Mouse (Mus musculus): Measurements from ENCODE around the gene F3. TPM values are rescaled to one million over a fixed set of nuclear protein-coding genes. Genes with fewer than 3 reads are reported as not detected.

Gene F3
- polyA plus RNA-seq, 1 experiment from 2014 or later: 5.0 TPM

DNA sequence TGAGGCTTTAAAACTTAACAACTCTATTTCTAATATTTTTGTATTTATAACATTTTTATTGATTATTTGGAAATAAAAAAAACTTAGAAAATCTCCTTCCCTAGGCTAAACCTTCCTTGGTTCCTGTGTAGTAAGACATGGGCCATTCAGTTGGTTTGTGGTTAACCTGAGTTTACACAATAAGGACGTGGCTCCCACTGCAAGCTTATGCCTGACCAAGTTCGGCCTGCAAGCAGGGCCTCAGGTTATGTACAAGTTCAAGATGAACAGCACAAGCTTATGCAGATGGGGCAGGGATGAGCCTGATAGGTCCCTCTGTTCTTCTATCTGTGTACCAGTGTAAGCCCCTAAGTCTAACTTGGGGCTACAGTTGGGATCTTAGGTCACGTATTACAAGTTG is 33.6 kb upstream of the F3 start:
- Histone ChIP-seq H3K4me3 (replicated peaks) (no peak overlapping the region), H3K27ac (no peak overlapping the region), H3K4me1 (replicated peaks) (no peaks in the 10 kb centered on the region), H3K4me2 (replicated peaks) (no peak overlapping the region), H3K36me3 (no peaks in the 10 kb centered on the region), H3K27me3 (no peaks in the 10 kb centered on the region), H3K9me3 (no peaks in the 10 kb centered on the region), H3K9ac (replicated peaks) (no peak overlapping the region)
- no peak for ATAC-seq
- WGBS: 94% methylated on average over 3 of the region's 3 CpGs

GRCm38 (mm10) chr3:121693001-121693730 is 30.2 kb upstream of the F3 start:
- no peak overlapping the region for H3K4me3 ChIP-seq (replicated peaks)
- no peaks in the 10 kb centered on the region for H3K36me3 ChIP-seq
- ATAC-seq: no peak
- H3K27me3 ChIP-seq: no peaks in the 10 kb centered on the region
- no peak overlapping the region for H3K4me2 ChIP-seq (replicated peaks)
- H3K4me1 ChIP-seq (replicated peaks): no peaks in the 10 kb centered on the region
- WGBS: 83% methylated on average over 13 of the region's 13 CpGs
- H3K9me3 ChIP-seq: no peaks in the 10 kb centered on the region
- no peak overlapping the region for H3K9ac ChIP-seq (replicated peaks)
- no peak overlapping the region for H3K27ac ChIP-seq

DNA sequence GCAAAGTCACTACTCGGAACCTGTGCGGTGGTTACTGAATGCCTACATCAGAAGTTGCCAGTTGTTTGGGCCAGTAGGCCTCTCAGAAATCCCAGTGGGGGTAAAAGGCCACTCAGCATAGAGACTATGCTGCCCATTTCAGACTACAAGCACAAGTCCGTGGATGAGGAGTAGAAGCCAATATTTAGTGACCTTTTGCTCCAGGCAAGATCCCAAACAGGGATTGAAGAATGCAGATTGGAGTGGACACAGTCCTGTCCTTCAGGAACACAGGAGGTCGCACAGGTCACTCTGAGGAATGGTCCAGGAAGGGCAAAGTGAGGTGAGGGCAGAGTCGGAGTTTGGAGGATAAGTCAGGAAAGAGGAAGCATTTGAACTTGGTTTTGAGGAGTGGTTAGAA is 29.6 kb upstream of the F3 start:
- no peak overlapping the region for H3K4me2 ChIP-seq (replicated peaks)
- peaks cover under 1% of the 10 kb centered on the region; the same call in 1 of the 2 replicates for H3K4me1 ChIP-seq (replicated peaks)
- no peak overlapping the region for H3K9ac ChIP-seq (replicated peaks)
- no peak overlapping the region for H3K4me3 ChIP-seq (replicated peaks)
- H3K9me3 ChIP-seq: no peaks in the 10 kb centered on the region
- H3K36me3 ChIP-seq: no peaks in the 10 kb centered on the region
- no peaks in the 10 kb centered on the region for H3K27me3 ChIP-seq
- no peak for ATAC-seq
- H3K27ac ChIP-seq: no peak overlapping the region
- WGBS: 93% methylated on average over 5 of the region's 5 CpGs

DNA sequence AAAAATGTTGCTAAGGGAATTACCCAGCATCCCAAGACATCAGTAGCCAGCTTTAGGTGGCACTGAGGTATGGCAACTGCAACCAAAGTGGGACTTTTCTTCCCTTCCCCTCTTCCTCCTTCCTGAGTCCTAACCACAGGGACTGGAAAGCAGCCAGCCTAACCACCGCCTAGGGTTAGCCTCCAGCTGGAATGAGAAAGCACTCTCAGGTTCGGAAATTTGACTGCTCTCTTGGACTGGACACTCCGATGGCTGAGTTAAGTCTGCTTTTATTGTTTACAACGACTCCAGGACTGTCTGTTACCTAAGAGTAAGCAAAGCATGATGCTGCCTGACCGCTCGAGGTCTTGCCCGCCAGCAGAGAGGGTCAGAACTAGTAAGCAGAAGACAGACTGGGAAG is 26.2 kb upstream of the F3 start:
- H3K27me3 ChIP-seq: no peaks in the 10 kb centered on the region
- no peak overlapping the region for H3K9ac ChIP-seq (replicated peaks)
- no peaks in the 10 kb centered on the region for H3K36me3 ChIP-seq
- ATAC-seq: no peak
- peaks cover 31% of the 10 kb centered on the region for H3K4me1 ChIP-seq (replicated peaks)
- no peak overlapping the region for H3K4me2 ChIP-seq (replicated peaks)
- no peaks in the 10 kb centered on the region for H3K9me3 ChIP-seq
- H3K4me3 ChIP-seq (replicated peaks): no peak overlapping the region
- 91% methylated on average over 7 of the region's 7 CpGs for WGBS
- no peak overlapping the region for H3K27ac ChIP-seq

DNA sequence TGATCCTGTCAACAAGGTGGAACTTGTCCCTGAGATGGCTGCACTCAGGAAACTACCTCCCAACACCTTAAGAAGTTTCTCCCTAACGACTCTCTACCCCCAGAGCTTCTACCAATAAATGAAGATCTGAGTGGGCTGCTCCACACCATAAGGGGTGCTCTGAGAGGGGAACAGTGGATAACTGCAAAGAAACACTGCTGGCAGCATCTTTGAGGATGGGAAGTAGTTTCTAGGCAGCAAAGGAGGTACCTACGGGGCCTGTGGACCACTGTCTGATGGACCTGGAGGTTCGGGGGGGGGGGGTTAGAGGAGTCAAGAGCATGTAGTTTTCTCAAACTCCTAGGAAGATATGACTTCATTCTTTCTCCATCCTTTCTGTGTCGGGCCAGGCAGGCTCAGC is 23.9 kb upstream of the F3 start:
- peaks cover 42% of the 10 kb centered on the region for H3K4me1 ChIP-seq (replicated peaks)
- H3K27me3 ChIP-seq: no peaks in the 10 kb centered on the region
- H3K36me3 ChIP-seq: no peaks in the 10 kb centered on the region
- ATAC-seq: peak; percentile 4; the same call in 1 of the 2 replicates
- no peak overlapping the region for H3K4me2 ChIP-seq (replicated peaks)
- WGBS: 75% methylated on average over 4 of the region's 4 CpGs
- no peaks in the 10 kb centered on the region for H3K9me3 ChIP-seq
- H3K4me3 ChIP-seq (replicated peaks): no peak overlapping the region
- H3K27ac ChIP-seq: peak overlapping the region; percentile 87
- H3K9ac ChIP-seq (replicated peaks): no peak overlapping the region

DNA sequence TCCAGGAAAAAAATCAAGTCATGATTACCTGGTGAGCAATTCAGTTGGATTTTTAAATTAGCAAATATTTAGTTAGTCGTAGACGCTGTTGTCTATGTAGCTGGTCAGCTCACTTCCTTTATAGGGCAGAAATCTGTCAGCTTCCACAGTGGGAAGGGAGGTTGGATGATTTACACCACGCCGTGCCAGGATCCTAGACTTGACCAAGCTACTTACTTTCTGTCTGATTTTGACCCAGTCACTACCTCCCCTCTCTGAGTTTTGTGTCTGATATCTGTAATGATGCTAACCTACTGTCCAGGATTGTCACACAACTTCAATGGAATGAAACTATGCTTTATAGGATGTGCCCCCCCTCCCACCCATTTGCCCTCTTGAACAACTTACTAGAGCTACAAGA is 23.5 kb upstream of the F3 start:
- no peaks in the 10 kb centered on the region for H3K27me3 ChIP-seq
- H3K4me2 ChIP-seq (replicated peaks): peak overlapping the region; percentile 39
- WGBS: 62% methylated on average over 4 of the region's 4 CpGs
- no peak overlapping the region for H3K9ac ChIP-seq (replicated peaks)
- H3K27ac ChIP-seq: peak overlapping the region; percentile 87
- peaks cover 42% of the 10 kb centered on the region for H3K4me1 ChIP-seq (replicated peaks)
- H3K9me3 ChIP-seq: no peaks in the 10 kb centered on the region
- H3K36me3 ChIP-seq: no peaks in the 10 kb centered on the region
- ATAC-seq: peak; percentile 38; the same call in 1 of the 2 replicates
- H3K4me3 ChIP-seq (replicated peaks): peak overlapping the region; percentile 11; the same call in 1 of the 2 replicates

- H3K4me3 ChIP-seq (replicated peaks): peak overlapping the region; percentile 11; the same call in 1 of the 2 replicates
- no peaks in the 10 kb centered on the region for H3K27me3 ChIP-seq
- no peaks in the 10 kb centered on the region for H3K9me3 ChIP-seq
- ATAC-seq: peak; percentile 96
- 3% methylated on average over 8 of the region's 8 CpGs for WGBS
- H3K9ac ChIP-seq (replicated peaks): no peak overlapping the region
- peak overlapping the region; percentile 39 for H3K4me2 ChIP-seq (replicated peaks)
- H3K4me1 ChIP-seq (replicated peaks): peaks cover 42% of the 10 kb centered on the region
- H3K36me3 ChIP-seq: no peaks in the 10 kb centered on the region
- H3K27ac ChIP-seq: peak overlapping the region; percentile 87
Observed at GRCm38 (mm10) chr3:121700364-121700952, 22.9 kb upstream of the F3 start.

- H3K9me3 ChIP-seq: no peaks in the 10 kb centered on the region
- no peak overlapping the region for H3K27ac ChIP-seq
- no peaks in the 10 kb centered on the region for H3K36me3 ChIP-seq
- no peak for ATAC-seq
- H3K4me1 ChIP-seq (replicated peaks): peaks cover 49% of the 10 kb centered on the region
- H3K9ac ChIP-seq (replicated peaks): no peak overlapping the region
- no peak overlapping the region for H3K4me2 ChIP-seq (replicated peaks)
- 88% methylated on average over 7 of the region's 7 CpGs for WGBS
- H3K4me3 ChIP-seq (replicated peaks): no peak overlapping the region
- no peaks in the 10 kb centered on the region for H3K27me3 ChIP-seq
Observed at GRCm38 (mm10) chr3:121703155-121703879, 20.0 kb upstream of the F3 start.

GRCm38 (mm10) chr3:121703880-121704243 is 19.5 kb upstream of the F3 start:
- 66% methylated on average over 3 of the region's 3 CpGs for WGBS

DNA sequence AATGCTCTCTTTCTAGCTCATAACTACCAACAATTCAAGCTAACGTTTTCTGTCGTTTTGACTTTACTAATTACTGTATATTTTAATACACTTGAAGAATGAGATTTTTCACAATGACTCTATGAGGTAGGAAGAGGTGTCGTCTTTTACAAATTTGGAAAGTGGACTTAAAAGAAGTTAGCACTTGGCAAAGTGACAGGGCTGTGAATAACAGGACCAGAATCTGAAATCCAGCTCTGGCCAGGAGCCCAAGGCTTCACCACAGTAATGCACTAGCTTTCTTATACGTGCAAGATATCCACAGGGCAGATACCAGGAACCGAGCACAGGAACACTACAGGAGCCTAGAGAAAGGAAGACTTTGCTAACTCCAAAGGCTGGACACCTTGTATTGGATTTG is 17.2 kb upstream of the F3 start:
- 74% methylated on average over 5 of the region's 5 CpGs for WGBS

More at GRCm38 (mm10) chr3:121703880-121704243, 19.5 kb upstream of the F3 start:
- Histone ChIP-seq H3K27me3 (no peaks in the 10 kb centered on the region), H3K27ac (no peak overlapping the region), H3K4me3 (replicated peaks) (no peak overlapping the region), H3K36me3 (no peaks in the 10 kb centered on the region), H3K9me3 (no peaks in the 10 kb centered on the region), H3K4me2 (replicated peaks) (no peak overlapping the region), H3K9ac (replicated peaks) (no peak overlapping the region), H3K4me1 (replicated peaks) (peaks cover 47% of the 10 kb centered on the region)
- no peak for ATAC-seq

GRCm38 (mm10) chr3:121707106-121707505 is 16.2 kb upstream of the F3 start:
- 89% methylated on average over 4 of the region's 4 CpGs for WGBS
- ATAC-seq: no peak
- H3K4me1 ChIP-seq (replicated peaks): peaks cover 18% of the 10 kb centered on the region; the same call in 1 of the 2 replicates
- H3K27me3 ChIP-seq: no peaks in the 10 kb centered on the region
- no peak overlapping the region for H3K4me2 ChIP-seq (replicated peaks)
- no peak overlapping the region for H3K27ac ChIP-seq
- no peaks in the 10 kb centered on the region for H3K9me3 ChIP-seq
- H3K4me3 ChIP-seq (replicated peaks): no peak overlapping the region
- no peak overlapping the region for H3K9ac ChIP-seq (replicated peaks)
- H3K36me3 ChIP-seq: no peaks in the 10 kb centered on the region

More for the DNA sequence above, 17.2 kb upstream of the F3 start:
- H3K4me1 ChIP-seq (replicated peaks): peaks cover 28% of the 10 kb centered on the region
- H3K4me3 ChIP-seq (replicated peaks): no peak overlapping the region
- no peak overlapping the region for H3K4me2 ChIP-seq (replicated peaks)
- ATAC-seq: no peak
- H3K9ac ChIP-seq (replicated peaks): no peak overlapping the region
- no peaks in the 10 kb centered on the region for H3K27me3 ChIP-seq
- H3K9me3 ChIP-seq: no peaks in the 10 kb centered on the region
- no peaks in the 10 kb centered on the region for H3K36me3 ChIP-seq
- H3K27ac ChIP-seq: no peak overlapping the region

- Histone ChIP-seq H3K4me1 (replicated peaks) (0 out of 2 replicates have a peak, but pooled peaks cover 7% of the 10 kb centered on the region), H3K4me3 (replicated peaks) (no peak overlapping the region), H3K27me3 (no peaks in the 10 kb centered on the region), H3K4me2 (replicated peaks) (no peak overlapping the region), H3K9ac (replicated peaks) (no peak overlapping the region), H3K27ac (no peak overlapping the region), H3K36me3 (no peaks in the 10 kb centered on the region), H3K9me3 (no peaks in the 10 kb centered on the region)
- no peak for ATAC-seq
- 85% methylated on average over 7 of the region's 7 CpGs for WGBS
Observed at GRCm38 (mm10) chr3:121710894-121711531, 12.3 kb upstream of the F3 start.
